Mouse (Mus musculus) E14TG2a.4 (cell line): Measurements from ENCODE around the gene Stox2.

Experiments
- CTCF ChIP-seq: conservative IDR thresholded peaks from 2 replicates; pipeline ENCODE4 v1.5.1; 2014; ENCODE audit warnings: low read length
- NANOG ChIP-seq: IDR thresholded peaks from 2 replicates; pipeline ENCODE4 v1.6.1; 2014; ENCODE audit warnings: borderline replicate concordance, low read length, mixed read lengths

DNA sequence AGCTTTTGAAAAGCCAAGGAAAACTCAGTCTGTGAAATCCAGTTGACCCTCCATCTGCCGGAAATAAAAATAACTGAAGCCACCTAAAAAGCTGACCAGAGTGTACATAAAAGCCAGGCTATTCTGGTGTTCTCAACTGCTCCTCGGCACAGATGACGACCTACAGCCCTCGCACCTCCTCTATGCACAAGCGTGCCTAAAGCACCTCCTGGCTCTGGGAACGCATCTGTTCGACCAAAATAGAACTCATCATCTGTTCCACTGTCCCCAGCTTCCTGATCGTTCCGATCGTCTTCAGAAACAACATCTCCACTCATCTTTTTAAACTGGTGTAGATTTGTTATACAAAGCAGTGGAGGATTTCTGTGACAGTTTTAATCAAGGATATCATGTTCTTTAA, 166.3 kb downstream of the Stox2 start:
- TF ChIP-seq CTCF (no peak), NANOG (no peak)
